Mouse (Mus musculus) ZHBTc4 (cell line): ENCODE data around the gene Cep250.
A peak's percentile ranks its signal among the peaks of the same experiment; 100 is the strongest.
"Not testable (repeated sequence)": the region's sequence is repeated elsewhere in the genome, so short reads cannot be mapped to it uniquely, and the experiment has no call there.

Source experiments
- DNase-seq: peaks from one replicate; pipeline ENCODE4 v3.0.0-alpha.2; 2011; ENCODE audit warnings: low read depth, low spot score

Cep250 gene

GRCm38 (mm10) chr2:155956134-155957059, at the start of gene Cep250:
Cep250 (plus strand) TSS chr2:155956458.
- peak; percentile 94 for DNase-seq

- DNase-seq = no peak
Measured at GRCm38 (mm10) chr2:155914684-155915083, 41.6 kb upstream of the Cep250 start.

GRCm38 (mm10) chr2:155923143-155923542, 33.1 kb upstream of the Cep250 start:
- DNase-seq = no peak

- DNase-seq = not testable (repeated sequence)
Measured at GRCm38 (mm10) chr2:155925213-155925612, 31.0 kb upstream of the Cep250 start.

- peak; percentile 55 for DNase-seq
Measured at GRCm38 (mm10) chr2:155928711-155929345, 27.4 kb upstream of the Cep250 start.

GRCm38 (mm10) chr2:155929531-155930442, 26.5 kb upstream of the Cep250 start, which contains the start of gene Uqcc1:
Uqcc1 (minus strand) TSS chr2:155930310.
- peak; percentile 97 for DNase-seq

GRCm38 (mm10) chr2:155939897-155940529, 16.2 kb upstream of the Cep250 start:
- no peak for DNase-seq

GRCm38 (mm10) chr2:155940681-155941080, 15.6 kb upstream of the Cep250 start, which contains the start of gene Gm15557:
Gm15557 (plus strand) TSS chr2:155940728.
- no peak for DNase-seq

- peak; percentile 38 for DNase-seq
Measured at GRCm38 (mm10) chr2:155941697-155942442, 14.4 kb upstream of the Cep250 start.

GRCm38 (mm10) chr2:155943463-155943862, 12.8 kb upstream of the Cep250 start:
- peak; percentile 48 for DNase-seq

GRCm38 (mm10) chr2:155944685-155945084, 11.6 kb upstream of the Cep250 start:
- no peak for DNase-seq

GRCm38 (mm10) chr2:155945124-155945523, 11.1 kb upstream of the Cep250 start, which contains the start of gene Gdf5:
Gdf5 (minus strand) TSS chr2:155945367.
- DNase-seq = peak; percentile 46

- DNase-seq = no peak
Measured at GRCm38 (mm10) chr2:155945580-155945979, 10.7 kb upstream of the Cep250 start.

GRCm38 (mm10) chr2:155946069-155946468, 10.2 kb upstream of the Cep250 start:
- DNase-seq = peak; percentile 85

- DNase-seq = peak; percentile 74
Measured at GRCm38 (mm10) chr2:155946499-155946898, 9.8 kb upstream of the Cep250 start.

GRCm38 (mm10) chr2:155947390-155948002, 8.8 kb upstream of the Cep250 start:
- no peak for DNase-seq

GRCm38 (mm10) chr2:155949362-155949761, 6.9 kb upstream of the Cep250 start:
- no peak for DNase-seq

- peak; percentile 73 for DNase-seq
Measured at GRCm38 (mm10) chr2:155952006-155952405, 4.3 kb upstream of the Cep250 start.

- no peak for DNase-seq
Measured at GRCm38 (mm10) chr2:155959981-155960380, 3.7 kb downstream of the Cep250 start.

- no peak for DNase-seq
Measured at GRCm38 (mm10) chr2:155961862-155962261, 5.6 kb downstream of the Cep250 start.
